Mouse (Mus musculus) kidney, adult 2 months (tissue): ENCODE results near the gene Gm17542. TPM values are rescaled to one million over a fixed set of nuclear protein-coding genes. Genes with fewer than 3 reads are reported as not detected.
A peak's percentile ranks its signal among the peaks of the same experiment; 100 is the strongest.

Source experiments
- DNase-seq: peaks from one replicate; pipeline ENCODE4 v3.0.0; 2021
- H3K27ac ChIP-seq: fragments of 200-500 bp; 2 replicates; pipeline ENCODE4 v1.5.1; 2012; ENCODE audit warnings: low read depth, low read length, control low read depth, inconsistent platforms; ENCODE audit not compliant: insufficient read depth
- H3K27me3 ChIP-seq: fragments of 200-500 bp; replicated peaks from 2 replicates; pipeline ENCODE4 v1.6.1; 2012; ENCODE audit warnings: mild to moderate bottlenecking, moderate library complexity, low read length, inconsistent platforms; ENCODE audit not compliant: control insufficient read depth, insufficient read depth
- H3K36me3 ChIP-seq: fragments of 200-500 bp; 2 replicates; pipeline ENCODE4 v1.6.1; 2012; ENCODE audit warnings: mild to moderate bottlenecking, moderate library complexity, low read length, inconsistent platforms; ENCODE audit not compliant: control insufficient read depth, insufficient read depth
- H3K4me1 ChIP-seq: fragments of 200-500 bp; 2 replicates; pipeline ENCODE4 v1.6.1; 2011; ENCODE audit warnings: low read length; ENCODE audit not compliant: control insufficient read depth, insufficient read depth
- H3K4me3 ChIP-seq: fragments of 200-500 bp; 2 replicates; pipeline ENCODE4 v1.5.1; 2011; ENCODE audit warnings: mild to moderate bottlenecking, low read depth, low read length, control low read depth; ENCODE audit not compliant: insufficient read depth
- CTCF ChIP-seq: fragments of 200-500 bp; conservative IDR thresholded peaks from 2 replicates; pipeline ENCODE4 v1.5.1; 2011; ENCODE audit warnings: low read depth, mild to moderate bottlenecking, control low read depth, low read length, moderate library complexity, mixed read lengths; ENCODE audit not compliant: insufficient read depth, insufficient read length
- POLR2A ChIP-seq: fragments of 200-500 bp; IDR thresholded peaks from one replicate; pipeline ENCODE4 v1.6.1; 2011; ENCODE audit warnings: low read depth, low read length, control low read depth
- WGBS: fragments of 180-500 bp; shearing (Covaris S2); methylation state at CpG from one replicate; pipeline ENCODE4 v1.1.7; 2018; 5-methylcytosine and 5-hydroxymethylcytosine counted together
- polyA plus RNA-seq: library from polyadenylated mRNA; depleted of rRNA; stranded (reverse); fragments of >200 nt; gene quantifications from 2 replicates; pipeline ENCODE4 v1.2.3, GENCODE M21; 2012; rRNA removed

Gene Gm17542
- polyA plus RNA-seq, 1 experiment: not detected

DNA sequence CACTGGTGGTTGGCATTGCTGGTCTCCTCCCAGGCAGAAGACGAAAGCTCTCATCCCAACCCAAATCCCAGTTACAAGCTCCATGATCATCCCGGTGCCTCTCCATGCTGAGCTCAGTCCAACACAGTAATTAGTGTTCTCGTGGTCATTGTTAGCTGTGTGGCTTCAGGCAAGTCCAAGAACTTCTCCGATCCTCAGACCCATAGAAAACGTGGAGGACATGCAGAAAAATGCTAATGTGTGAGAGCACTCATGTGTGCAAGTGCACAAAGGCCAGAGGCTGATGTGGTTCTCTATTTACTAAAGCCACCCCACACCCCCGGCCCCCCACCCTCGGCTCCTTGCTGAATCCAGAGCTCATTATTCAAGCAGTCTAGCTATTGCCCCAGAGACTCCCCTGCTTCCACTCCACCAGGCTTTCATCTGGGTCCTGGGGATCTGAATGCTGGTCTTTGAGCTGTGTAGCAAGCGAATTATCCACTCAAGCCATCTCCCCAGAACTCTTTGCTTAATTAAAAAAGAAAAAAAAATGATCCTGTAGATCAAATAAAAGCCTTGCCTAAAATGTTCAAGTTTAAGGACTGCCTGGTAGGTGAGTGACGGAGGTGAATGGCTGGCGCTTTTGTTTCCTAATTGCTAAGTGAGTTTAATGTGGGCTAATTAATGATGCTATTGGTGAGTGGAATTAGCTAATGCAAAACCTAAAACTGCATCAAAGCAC is 45.3 kb downstream of the Gm17542 start:
- H3K4me3 ChIP-seq: no peak overlapping the region
- H3K36me3 ChIP-seq: no peaks in the 10 kb centered on the region
- no peaks in the 10 kb centered on the region for H3K4me1 ChIP-seq
- WGBS: 52% methylated on average over 10 of the region's 10 CpGs
- no peak overlapping the region for H3K27ac ChIP-seq
- TF ChIP-seq CTCF: no peak
- TF ChIP-seq POLR2A: no peak
- no peaks in the 10 kb centered on the region for H3K27me3 ChIP-seq
- no peak for DNase-seq

DNA sequence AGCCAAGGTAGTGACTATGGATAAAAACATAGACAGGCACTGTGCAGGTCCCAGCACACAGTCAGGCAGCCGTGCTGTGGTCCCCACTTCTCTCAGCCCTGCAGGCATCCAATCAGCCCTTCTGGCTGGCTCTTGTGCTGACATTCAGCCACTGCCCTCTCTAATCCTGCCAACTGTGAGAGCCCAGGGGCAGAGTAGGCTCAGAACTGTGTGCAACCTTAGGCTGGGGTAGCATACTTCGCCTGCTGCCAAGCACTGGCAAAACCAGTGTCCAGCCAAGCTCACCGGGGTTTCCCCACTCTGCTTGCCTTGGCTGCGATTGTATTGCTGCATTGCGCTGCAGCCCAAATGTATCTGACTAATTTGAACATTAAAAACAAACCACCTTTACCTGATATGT is 54.1 kb downstream of the Gm17542 start:
- Histone ChIP-seq H3K36me3 (no peaks in the 10 kb centered on the region), H3K27ac (no peak overlapping the region), H3K27me3 (no peaks in the 10 kb centered on the region), H3K4me1 (no peaks in the 10 kb centered on the region), H3K4me3 (no peak overlapping the region)
- WGBS: 69% methylated on average over 5 of the region's 5 CpGs
- no peak for TF ChIP-seq CTCF
- no peak for TF ChIP-seq POLR2A
- DNase-seq: peak; percentile 44

Other genes starting within 250 kb of the Gm17542 start
- gene Ccdc138, start 220.3 kb downstream of the Gm17542 start, polyA plus RNA-seq: 0.67 and 1.0 TPM in 2 replicates
- 0.33 and 0.64 TPM in 2 replicates for gene Edar, start 42.6 kb downstream of the Gm17542 start, polyA plus RNA-seq
- gene Sh3rf3, start 95.1 kb upstream of the Gm17542 start, polyA plus RNA-seq: 0.22 and 0.43 TPM in 2 replicates